Mouse (Mus musculus) lung, adult 2 months (tissue): ENCODE measurements around the gene Gm10382.

Experiments used
- CTCF ChIP-seq: fragments of 200-500 bp; IDR thresholded peaks from 2 replicates; pipeline ENCODE4 v1.5.1; 2011; ENCODE audit warnings: mild to moderate bottlenecking, low read length, control low read depth; ENCODE audit not compliant: insufficient read depth
- POLR2A ChIP-seq: fragments of 200-500 bp; IDR thresholded peaks from 2 replicates; pipeline ENCODE4 v1.6.1; 2011; ENCODE audit warnings: low read depth, mild to moderate bottlenecking, control low read depth, low read length, borderline replicate concordance; ENCODE audit errors: extremely low read depth

DNA sequence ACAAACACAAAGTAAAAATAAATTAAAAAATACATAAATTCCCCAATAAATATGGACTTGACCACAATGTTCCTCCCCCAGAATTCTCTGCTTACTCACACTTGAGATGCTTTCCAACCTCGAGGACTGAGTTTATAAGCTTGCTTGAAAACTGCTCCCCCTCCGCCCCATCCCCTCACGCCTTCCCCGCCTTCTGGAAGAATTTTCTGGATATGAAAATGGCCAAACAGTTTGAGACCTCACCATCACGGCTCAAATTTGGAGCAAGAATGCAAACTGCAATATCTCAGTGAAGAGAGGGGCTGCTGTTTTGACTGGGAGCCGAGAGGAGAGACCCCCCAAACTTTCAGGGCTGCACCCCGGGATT is 15.4 kb downstream of the Gm10382 start:
- TF ChIP-seq POLR2A (no peak), CTCF (no peak)
